Mouse (Mus musculus) small intestine, adult 2 months (tissue): Measurements from ENCODE around the gene Olfr91.

ENCODE experiments used
- CTCF ChIP-seq: fragments of 200-500 bp; IDR thresholded peaks from 2 replicates; pipeline ENCODE4 v1.5.1; 2012; ENCODE audit warnings: low read depth, mild to moderate bottlenecking, control low read depth, inconsistent platforms, low read length, moderate library complexity, mixed read lengths; ENCODE audit not compliant: insufficient replicate concordance, insufficient read length; ENCODE audit errors: extremely low read depth
- POLR2A ChIP-seq: fragments of 200-500 bp; IDR thresholded peaks from 2 replicates; pipeline ENCODE4 v1.6.1; 2012; ENCODE audit warnings: low read depth, mild to moderate bottlenecking, control low read depth, inconsistent platforms, low read length, moderate library complexity

- TF ChIP-seq CTCF, result no peak
- no peak for TF ChIP-seq POLR2A
Measured at GRCm38 (mm10) chr17:37065993-37066392, 32.1 kb downstream of the Olfr91 start.
